Mouse (Mus musculus): Measurements from ENCODE around the gene Reln. TPM values are rescaled to one million over a fixed set of nuclear protein-coding genes. Genes with fewer than 3 reads are reported as not detected.
A peak's percentile ranks its signal among the peaks of the same experiment; 100 is the strongest.

The Reln gene
- total RNA-seq, 2 experiments from 2014 or later: 2.0 to 2.2 TPM

DNA sequence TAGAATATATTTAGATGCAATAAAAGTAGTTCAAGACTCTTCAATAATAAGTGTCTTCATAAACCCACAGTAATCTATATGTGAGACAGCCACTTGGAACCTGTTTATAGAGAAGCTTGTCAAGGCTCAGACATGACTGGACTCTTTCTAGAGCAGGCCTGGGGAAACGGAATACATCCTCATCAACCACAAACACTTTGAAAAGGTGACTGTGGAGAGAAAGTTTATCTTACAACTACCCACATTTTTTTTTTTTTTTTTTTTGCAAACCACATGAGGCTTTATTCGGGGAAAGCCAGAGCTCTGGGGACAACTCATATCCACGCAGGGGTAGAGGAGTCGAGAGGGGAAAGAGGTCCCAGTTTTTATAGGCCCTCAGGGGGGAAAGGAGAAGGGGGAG is 36.6 kb downstream of the Reln start:
- no peak for DNase-seq (ENCODE audit: low spot score)

DNA sequence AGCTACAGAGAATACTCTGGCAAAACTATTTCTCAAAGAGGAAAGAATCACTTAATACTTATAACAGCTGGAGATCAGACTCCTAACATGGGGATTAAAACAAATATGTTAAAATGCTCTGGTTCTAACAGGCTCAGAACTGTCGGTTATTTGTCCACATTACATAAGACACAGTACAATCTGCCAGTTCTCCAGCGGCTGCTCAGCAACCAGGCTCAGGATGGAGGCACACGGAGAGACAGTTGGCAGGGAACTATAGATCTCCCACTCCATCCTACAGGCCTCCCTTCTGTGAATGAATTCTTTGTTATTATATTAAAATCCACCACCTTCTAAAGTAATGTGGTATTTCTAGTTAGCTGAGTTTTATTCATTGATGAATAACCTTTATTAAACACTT is 37.4 kb downstream of the Reln start:
- DNase-seq (ENCODE audit: low spot score): no peak

DNA sequence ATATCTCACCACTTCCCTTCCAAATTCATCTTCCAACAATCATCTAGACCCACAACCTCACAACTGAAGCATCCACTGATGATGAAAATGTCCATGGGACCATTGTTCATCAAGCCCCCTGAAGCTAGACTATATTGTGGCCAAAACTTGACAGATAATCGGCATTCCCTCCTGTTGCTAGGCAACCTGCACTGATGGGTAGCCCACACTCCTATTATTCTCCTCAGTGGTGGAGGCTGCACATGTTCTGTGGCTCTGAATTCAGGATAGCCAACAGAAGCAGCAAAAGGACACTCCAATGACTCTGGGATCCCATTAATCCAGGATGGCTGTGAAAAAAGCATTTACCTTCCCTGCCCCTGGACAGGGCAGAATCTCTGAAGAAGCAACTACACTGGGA is 40.8 kb downstream of the Reln start:
- no peak for DNase-seq (ENCODE audit: low spot score)

DNA sequence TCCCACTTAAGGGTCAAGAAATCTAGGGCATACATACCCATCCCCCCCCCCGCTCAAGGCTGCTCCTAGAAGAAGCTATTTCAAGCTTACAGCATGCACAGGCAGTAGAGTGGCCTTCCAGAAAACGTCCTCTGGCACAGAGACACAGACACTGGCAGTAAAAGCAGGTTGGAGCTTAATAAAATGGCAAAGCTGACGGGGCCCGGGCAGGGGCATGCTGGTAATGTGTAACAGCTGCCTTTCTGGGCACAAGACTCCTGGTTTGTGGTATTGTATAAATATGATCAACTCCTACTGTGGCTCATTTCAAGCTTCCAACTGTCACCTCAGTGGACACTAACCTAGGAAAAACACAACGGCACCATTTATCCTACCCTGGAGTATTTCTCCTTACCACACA is 42.2 kb downstream of the Reln start:
- peak; percentile 24 for DNase-seq (ENCODE audit: low spot score)

DNA sequence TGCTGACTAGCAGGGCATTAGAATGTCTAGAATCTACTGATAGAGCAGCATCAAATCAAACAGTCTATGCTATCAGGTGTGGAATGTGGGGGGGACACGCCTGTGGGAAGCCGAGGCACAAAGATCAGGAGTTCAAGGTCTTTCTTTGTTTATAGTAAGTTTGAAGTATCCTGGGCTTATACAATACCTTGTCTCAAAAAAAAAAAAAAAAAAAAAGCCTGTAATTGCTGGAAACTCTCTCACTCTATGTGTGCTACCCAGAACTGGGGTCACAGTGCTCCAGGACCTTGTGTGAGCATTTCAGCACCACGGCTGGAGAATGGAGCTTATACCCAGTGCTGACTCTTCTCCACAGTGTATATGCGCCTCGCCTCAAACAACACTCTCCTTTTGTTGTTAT is 43.7 kb downstream of the Reln start:
- no peak for DNase-seq (ENCODE audit: low spot score)

DNA sequence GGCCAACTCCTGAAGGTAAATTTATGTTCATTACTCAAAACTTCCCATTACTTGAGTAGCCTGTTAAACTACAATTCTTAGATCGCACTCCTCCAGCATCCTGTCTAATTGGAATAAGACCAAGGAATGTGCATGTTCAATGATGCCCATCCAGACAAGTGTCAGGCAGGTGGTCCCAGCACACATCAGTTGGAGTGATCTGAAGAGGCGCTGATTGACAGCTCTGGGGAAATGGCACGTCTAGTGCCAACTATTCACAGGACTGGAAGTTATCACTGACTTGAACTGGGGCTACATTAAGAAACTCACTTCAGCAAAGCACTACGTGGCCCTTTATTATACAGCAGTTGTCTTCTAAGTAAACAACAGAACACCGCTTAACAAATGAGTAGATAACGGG is 44.5 kb downstream of the Reln start:
- no peak for DNase-seq (ENCODE audit: low spot score)

DNA sequence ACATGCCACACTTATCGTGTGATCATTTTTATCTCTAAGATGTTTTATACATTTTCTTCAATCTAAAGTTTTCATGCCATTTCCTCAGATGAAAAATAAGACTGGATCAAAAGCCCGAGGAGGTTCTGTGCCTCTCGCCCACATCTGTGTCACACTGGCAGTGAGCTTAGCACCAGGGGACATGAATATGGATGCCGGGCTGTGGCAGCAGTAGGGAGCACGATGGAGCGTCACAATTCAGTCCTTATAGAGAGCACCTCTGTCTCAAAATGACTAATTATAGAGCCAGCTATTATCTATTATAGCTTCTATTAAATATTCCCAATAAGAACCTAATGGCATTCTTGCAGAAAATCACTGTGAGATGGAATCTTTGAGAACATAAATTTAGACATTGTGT is 49.3 kb downstream of the Reln start:
- DNase-seq (ENCODE audit: low spot score): no peak

DNA sequence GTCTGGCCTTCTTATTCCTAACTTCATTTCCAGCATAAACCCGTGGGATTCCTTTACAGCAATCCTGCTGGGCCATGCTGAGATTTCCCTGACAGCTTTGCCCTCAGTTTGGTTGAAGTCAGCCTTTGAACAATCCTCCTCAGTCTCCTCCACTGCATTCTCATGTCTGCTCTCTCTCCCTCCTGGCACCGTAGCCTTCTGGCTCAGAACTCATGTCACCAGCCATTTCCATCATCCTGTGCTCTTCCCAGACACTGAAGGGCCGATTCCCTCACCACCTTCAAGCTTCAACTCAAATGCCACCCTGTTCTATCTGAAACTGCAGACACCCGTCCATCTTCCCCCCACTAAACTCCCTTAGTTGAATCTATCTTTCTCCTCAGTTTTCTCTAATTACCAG is 53.1 kb downstream of the Reln start:
- no peak for DNase-seq (ENCODE audit: low spot score)

DNA sequence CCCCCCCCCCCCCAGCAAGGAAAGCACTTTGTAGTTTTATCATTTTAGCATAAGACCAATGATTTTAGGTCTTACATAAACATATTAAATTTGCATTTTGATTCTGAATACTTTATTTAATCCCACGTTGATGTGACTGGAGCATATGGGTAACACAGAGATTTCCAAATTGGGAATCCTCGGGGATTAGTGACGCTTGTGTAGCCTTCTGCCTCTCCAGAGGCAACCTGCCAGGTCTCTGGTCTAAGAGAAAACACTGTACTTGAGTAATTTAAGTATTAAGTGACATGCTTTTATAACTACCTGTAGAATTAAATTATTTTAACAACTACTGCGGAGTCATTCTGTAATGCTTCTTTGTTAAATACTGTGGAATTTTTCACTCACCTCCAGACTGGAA is 59.1 kb downstream of the Reln start:
- no peak for DNase-seq (ENCODE audit: low spot score)

DNA sequence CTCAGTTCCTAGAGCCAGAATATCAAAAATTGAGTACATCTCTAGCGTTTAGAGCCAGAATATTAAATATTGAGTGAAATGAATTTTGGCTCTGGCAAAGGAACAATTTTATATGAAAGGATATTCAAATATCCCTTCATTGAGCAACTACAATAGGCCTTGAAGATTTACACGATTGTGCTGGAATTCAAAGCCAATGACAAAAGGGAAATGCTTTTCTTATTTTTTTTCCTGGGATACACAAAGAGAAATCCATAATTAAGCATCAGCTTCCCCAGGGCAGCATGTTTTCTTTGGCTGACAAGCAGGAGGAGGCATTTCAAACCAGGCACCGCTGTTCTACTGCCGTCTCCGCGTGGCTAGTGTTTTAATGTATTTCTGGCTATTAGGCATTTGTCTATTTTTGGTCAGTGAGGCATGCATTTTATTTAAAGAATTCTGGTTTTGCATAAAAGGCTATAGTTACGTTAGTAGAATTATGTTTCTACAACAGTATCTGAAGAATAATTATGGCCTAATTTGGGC is 62.3 kb downstream of the Reln start:
- DNase-seq (ENCODE audit: low spot score): no peak

DNA sequence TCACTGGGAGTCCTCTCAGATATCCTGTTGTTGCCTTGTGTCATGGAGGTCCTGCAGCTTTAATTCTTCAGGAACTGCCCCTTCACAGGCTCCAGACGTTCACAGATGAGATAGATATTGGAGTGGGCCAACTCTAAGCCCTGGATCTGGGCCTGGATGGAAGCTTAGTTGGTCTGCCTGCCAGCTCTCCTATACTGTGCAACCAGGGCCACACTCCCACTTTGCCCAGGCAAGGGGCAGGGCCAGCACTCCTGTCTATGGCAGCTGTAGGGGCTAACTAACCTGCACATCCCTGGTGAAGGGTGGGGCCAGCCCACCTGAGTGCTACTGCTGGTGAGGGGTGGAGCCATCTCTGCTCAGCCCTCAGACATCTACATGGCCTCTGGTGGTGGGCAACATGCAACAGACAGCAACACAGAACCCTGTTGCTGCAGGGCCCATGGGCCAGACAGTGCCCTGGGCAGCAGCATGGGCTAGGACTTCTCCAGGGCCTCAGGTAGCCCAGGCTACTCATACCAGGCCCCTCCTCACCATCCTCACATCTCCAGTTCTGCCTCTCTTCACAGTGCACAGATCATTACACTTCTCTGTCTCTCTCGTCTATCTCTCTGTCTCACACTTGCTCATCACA is 63.9 kb downstream of the Reln start:
- no peak for DNase-seq (ENCODE audit: low spot score)

DNA sequence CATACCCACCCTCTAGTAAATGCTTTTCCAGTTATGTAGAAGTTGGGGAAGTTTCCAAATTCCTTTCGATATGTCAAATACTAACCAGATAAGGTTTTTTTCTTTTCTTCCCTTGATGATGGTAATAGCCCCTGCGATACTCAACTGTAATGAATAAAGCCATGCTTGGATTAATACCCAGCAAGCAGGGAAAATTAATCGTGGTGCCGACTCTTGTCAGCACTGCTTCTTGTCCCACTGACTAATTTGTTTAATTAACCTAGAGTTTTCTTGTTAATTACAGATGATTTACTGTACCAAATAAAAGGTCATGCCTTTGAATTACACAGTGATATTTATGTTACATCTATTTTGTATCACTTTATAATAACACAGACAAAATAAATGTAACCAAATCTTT is 65.3 kb downstream of the Reln start:
- DNase-seq (ENCODE audit: low spot score): no peak

DNA sequence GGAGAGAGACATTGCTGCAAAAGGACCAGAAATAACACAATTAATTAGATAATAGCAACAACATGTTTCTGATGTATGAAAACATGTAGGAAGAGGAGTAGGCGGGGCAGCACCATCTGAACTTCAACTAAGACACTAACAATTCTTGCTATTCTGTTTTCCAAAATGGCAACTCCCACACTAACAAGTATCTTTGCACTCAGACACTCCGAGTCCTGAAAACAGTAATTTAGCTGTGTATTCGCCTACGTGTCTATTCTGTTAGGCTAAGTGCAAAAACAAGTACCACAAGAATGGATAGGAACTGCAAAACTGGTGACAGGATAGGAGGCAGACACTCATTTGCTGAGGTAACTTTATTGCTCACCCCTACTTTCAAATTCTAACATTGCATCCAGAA is 70.4 kb downstream of the Reln start:
- DNase-seq (ENCODE audit: low spot score): no peak

DNA sequence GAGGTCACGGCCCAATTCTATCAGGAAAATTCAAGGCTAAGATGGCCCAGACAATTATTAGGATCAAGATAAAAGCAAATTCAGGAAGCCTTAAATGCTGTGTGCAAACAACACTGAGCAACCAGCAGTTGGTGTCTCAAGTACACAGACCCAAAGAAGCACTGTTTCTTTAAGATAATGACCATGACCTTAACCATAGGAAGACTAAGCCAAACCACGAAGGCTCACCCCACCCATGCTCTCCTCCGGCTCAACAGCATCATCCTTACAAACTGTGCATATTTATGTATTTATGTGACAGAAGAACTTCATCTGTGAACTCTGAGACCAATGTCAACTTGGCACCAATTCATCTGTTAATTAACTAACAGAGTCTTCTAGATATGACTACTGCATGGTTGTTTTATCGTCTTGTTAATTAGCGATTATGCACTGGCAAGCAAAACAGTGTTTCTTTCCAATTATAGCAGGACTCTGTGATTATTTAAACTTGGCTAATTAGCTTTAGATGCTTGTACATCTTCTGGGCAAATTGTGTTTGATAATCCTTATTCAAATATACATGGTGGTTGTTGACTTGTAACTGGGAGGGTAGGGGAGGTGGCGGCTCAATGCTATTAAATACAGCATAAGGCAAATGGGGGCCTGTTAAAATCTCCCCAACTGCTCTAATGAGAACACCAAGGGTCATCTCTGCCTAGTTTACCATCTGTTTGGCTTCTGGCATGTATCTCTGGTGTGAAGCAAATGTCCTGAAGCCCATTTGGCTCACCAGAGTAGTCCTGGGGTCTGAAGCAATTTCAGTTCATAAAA is 77.8 kb downstream of the Reln start:
- no peak for DNase-seq (ENCODE audit: low spot score)

DNA sequence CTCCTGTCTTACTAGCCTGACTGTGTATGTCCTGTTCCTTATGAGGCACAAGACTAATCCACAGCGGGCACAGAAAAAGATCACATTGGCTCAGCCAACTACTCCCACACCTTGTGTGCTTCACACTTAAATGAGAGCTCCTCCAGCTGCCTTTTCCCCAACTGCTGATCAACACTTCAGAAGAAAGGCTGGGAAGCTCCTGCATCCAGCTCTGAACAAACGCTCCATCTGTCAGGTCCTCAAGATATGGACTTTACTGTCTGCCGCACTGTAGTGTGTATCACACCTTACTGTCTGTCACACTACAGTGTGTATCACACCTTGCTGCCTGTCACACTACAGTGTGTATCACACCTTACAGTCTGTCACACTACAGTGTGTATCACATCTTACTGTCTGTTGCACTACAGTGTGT is 82.1 kb downstream of the Reln start:
- no peak for DNase-seq (ENCODE audit: low spot score)

DNA sequence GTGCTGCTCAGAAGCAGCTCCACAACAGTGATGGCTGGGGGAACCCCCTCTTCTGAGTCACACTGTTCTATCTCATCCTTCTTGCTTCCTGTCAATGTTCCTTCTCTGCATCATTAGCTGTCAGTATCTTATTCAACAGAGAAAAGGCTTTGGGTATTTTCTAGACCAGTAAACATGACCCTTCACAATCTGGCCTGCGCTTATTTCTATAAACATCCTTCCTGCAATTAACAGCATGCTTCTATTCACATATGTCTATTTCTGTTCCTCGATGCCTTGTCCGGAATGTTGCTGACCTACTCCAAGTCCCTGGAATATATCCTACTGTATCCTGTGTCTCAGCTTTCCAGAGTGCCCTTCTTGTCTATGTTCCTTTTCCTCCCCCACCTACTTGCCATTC is 89.2 kb downstream of the Reln start:
- DNase-seq (ENCODE audit: low spot score): no peak

DNA sequence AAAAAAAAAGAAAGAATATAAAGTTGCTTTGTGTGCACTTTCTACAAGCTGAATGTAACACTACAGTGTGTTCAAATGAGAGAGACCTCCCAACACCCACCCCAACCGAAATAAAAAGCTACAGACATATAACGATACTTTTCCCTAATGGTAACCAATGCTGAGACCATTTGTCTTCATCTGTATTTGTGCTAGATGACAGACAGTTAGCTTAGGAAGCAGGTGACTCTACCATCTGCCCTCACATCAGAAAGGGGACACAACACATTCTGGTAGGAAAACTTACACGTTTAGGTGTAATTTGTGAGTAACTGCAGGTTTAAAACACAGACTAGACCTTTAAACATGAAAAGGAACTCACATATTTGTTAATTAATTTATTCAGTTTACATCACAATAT is 90.6 kb downstream of the Reln start:
- no peak for DNase-seq (ENCODE audit: low spot score)

DNA sequence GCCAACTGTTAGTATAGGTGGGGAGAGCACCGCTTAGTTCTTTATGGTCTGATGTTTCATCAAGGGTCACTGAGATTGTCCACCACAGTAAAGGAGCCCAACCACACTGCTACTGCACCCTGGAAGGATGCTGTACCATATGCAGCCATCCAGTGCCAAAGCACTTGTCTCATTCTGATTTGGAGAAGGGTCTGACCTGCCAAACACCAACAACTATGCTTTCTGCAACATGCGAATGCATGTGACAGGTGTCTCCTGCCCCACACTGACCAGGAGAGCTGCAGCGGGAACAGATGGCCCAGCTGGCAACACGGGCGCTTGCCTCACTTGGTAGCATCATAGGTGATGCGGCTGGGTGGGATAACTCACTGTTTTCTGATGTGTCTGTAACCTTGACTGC is 91.2 kb downstream of the Reln start:
- no peak for DNase-seq (ENCODE audit: low spot score)

DNA sequence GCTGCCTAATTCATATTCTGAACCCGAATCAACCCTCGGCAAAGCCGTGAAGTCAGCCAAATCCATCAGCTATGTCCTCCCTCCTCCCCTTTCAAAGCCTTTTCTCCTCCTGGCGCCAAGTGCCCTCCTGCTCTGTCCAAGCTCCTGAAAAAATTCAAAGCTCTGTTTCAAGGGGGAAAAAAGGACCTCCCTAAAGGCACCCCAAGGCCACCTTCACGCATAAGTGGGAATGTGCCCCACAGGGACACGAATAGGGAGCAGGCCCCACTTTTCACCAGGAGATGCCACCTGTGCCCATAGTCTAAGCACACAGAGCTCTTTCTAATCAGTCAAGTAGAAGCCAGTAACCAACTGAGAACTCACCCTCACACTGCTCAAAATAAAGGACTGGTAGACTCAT is 96.7 kb downstream of the Reln start:
- DNase-seq (ENCODE audit: low spot score): no peak

DNA sequence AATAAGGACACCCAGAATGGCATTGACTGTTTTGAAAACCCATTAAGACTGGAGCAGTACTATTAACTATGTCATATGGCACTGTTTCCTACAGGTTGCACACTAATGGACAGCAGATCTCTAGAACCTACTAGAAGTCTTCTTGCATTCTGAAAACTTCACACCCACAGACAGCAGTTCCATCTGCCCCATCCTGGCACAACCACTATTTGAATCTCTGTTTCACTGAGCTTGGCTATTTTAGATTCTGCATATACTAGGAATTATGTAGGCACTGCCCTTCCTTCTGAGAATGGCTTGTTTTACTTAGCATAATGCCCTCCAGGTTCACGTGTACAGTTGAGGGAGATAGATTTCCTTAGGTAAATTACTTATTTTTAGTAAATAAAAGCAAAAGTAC is 99.4 kb downstream of the Reln start:
- DNase-seq (ENCODE audit: low spot score): no peak

DNA sequence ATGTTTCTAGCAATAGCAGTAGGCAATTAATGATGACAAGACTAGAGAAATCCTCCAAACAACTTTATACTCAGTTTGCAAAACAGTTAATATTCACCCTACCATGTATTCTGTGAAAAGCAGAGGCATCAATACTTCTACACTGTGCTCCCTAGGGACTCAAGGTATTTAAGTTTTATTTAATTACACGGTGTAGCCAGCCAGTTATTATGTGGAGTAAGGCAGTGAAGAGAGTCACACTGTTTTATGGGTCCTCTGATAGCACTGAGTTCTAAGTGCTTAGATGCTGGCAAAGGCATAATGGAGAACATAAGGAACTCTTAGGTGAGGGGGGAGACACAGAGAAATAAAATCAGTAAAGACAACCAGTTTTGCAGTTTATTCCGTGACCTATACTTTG is 101.0 kb downstream of the Reln start:
- DNase-seq (ENCODE audit: low spot score): no peak

DNA sequence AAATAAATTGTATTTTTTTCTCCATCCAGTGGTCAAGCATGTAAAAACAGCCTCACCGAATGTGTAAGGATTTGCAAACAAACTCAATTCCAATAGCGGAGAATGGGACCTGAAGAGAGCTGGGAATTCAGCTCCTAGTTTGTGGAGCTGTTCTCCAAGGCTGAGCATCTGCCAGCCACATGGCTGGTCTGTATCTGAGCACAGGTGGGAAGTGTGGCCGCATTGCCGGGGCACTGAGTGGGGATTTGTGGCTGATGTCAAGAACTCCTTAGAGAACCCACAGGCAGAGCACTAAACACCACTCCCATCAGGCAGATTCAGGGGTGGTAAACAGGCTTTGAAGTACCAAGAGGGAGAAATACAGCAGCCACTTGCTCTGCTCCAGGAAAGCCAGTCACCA is 102.9 kb downstream of the Reln start:
- DNase-seq (ENCODE audit: low spot score): no peak

DNA sequence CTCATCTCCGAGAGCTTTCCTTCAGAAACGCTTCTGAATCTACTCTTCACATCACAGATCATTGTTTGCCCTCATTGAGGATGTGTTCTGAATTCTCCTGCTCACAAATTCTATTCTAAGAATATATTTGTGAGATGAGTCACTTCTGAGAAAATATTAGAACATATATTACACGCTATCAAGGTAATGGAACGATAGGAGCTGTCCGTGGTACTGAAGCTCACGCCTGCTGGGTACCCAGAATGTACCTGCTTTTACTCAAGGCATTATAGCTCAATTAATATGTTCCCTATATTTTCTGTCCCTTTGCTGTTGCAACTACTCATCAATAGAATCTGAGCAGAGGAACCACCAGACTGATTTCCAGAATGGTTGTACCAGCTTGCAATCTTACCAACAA is 107.7 kb downstream of the Reln start:
- no peak for DNase-seq (ENCODE audit: low spot score)
